Mouse (Mus musculus): ENCODE measurements at regions not wholly inside any gene's neighbourhood (a gene's known extent, or its start where the extent isn't known, plus 50 kb on each side); places are given as distances from the start of the nearest gene placed in this dataset.

GRCm38 (mm10) chr13:40652916-40653315 is 85.3 kb downstream of the Tfap2a start:
- DNase-seq: no peak

GRCm38 (mm10) chr13:40651056-40651455 is 87.1 kb downstream of the Tfap2a start:
- DNase-seq: peak; percentile 87 to 91

GRCm38 (mm10) chr13:40650036-40650709 is 88.0 kb downstream of the Tfap2a start:
- no peak for DNase-seq

DNA sequence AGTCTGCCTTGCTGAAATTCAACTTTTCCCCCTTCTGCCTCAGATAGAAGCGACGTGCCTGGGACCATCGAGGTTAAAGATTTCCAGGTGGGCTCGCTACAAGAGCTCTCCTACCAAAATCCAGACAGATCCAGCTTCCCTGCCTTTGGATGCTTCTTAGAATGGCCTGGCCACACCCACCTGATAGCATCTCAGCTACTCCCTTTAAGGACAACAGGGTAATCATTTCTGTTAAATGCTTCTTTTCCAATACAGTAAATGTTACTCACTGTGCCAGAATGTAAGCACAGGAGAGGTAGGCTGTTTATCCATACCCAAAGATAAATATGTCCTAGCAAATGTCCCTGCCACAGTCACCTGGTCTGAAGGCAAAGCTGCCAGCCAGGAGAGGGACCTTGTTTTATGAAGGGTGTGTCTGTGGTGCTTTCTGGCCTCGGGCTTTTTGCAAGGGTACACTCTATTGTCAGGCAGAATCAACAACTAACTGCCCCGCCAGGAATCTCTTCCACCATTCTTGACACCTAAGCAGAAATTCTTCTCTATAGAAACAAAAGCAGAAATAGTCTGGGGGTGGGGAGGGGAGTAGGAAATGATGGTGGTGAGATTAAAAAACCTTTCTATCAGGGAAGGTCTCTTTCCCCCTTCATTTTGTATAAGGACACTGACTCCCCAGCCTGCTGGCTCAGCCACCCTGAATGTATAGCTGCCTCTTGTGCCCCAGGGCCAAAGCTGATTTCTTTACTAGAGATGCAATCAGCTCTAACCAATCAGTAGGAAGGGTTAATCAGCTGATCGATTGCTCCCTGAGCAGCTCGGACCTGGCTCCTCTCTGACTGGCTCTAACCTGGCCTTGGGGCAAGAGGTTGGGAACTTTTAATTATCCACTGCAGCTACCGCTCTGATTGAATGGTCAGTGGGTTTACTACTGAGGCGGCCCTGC is 88.8 kb downstream of the Tfap2a start:
- no peak for DNase-seq

DNA sequence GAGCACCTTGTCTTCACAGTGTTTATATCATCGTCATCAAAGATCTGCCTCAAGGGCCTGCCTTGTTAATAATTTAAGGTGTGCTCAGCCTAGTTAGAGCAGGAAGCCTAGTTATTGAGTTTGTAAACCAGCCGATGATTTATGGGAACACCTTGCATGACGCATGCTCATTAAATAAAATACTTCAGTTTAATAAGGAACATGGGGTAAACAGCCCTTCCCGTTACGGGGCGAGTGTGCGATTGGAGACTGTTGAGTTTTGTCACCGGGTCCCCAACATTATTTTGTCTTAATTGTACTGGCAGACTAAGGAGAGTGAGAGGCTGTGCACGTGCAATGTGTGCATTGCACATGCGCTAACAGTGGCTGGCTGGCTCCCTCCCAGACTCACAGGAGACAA is 92.0 kb downstream of the Tfap2a start:
- no peak for DNase-seq

DNA sequence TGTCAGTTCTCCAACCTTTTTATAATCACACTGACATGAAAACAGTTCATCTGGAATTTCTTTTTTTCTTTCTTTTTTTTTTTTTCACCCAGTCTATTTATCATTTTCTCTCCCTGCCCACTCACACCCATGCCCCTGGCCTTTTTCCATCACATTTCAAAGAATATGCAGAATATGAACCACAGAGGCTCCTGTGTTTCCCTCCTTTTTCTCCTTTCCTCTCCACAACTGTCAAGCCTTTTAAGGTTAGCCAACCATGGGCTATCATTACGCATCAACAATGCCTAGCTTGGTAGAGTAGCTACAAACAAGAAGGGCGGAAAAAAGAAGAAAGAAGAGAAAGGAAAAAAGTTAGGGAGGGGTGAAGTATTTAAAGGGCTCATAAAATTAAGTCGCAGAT is 92.5 kb downstream of the Tfap2a start:
- no peak for DNase-seq

DNA sequence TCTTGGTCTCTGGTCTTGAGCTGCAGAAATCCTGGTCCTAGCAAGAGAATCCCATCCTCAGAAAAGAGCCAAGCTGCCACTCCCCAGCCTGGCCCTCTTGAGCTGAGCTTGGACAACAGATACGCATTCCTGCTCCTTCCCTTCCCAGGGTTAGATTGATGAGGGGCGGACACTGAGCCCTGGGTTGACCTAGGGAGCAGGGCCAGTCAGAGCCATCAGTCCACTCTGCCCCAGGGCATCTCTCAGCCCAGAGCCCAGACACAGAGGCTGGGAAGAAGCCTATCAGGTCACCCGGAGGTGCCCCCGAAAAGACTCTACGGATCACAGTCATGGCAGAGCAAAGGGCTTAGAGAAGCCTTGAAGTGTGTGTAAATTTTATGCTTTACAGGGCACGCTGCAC is 95.2 kb downstream of the Tfap2a start:
- DNase-seq: no peak

- DNase-seq: no peak
Observed at GRCm38 (mm10) chr13:40637269-40637668, 100.9 kb downstream of the Tfap2a start.

DNA sequence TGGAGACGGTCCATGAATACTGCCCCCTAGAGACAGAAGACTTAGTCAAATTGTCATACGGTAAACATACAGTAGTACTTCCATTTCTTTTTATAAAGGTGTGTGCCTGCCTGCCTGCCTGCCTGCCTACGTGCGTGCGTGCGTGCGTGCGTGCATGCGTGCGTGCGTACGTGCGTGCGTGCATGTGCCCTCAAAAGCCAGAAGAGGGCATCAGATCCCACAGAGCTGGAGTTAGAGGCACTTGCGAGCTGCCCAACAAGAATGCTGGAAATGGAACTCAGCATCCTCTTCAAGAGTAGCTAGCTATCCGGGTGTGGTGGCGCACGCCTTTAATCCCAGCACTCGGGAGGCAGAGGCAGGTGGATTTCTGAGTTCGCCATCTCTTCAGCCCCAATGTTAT is 120.3 kb downstream of the Tfap2a start:
- no peak for DNase-seq

DNA sequence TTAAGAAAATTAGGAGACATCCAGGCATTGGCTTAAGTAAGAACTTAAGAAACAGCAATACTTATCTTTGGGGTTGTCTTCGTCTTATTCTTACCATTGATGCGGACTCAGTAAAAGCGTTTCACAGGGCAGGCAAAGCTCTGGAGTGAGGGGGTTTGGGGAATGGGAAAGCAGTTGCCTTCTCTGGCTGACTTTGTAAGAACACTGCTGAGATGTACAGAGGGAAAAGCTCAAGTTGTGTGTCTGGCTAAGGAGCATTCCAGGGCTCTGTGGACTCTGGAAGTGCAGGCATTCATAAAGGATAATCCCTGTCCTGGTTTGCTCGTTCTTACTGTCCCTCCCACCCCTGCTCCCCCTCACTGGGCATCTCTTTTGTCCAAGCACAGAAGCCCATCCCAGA is 129.7 kb downstream of the Tfap2a start:
- DNase-seq: no peak

- peak; percentile 1 to 9 for DNase-seq
Observed at GRCm38 (mm10) chr13:40606405-40607271, 131.5 kb downstream of the Tfap2a start.

DNA sequence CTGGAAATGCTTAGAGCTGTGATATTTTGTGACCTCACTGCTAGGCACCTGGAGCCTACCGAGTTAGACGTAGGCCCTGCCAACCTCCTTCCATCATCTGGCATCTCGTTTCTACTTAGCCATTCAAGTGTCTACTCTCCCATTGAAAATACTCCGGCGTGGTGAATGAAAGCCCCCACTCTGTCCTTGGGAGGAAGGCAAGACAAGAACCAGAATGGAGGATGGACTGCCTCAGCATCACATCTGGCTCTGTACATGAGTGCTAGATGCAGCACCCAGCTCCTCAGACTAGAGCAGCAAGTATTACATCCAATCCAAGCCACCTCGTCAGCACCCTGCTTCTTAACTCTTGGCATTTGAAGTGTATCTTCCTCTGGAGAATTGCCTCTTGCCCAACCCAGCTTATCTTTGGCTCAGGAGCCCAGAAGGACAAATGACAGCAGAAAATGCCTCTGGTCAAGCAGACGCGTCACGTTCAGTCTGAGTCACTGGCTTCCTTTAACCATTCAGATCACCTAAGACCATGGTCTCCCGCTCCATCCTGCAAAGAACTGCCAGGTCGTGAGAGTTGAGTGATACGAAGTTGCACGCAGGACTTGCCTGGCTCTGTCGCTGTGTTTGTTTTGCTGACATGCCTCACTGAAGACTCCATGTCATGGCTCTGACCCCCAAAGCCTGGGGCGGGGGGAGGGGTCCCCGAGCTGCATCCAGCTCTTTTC is 132.3 kb downstream of the Tfap2a start:
- peak; percentile 21 to 55 for DNase-seq

DNA sequence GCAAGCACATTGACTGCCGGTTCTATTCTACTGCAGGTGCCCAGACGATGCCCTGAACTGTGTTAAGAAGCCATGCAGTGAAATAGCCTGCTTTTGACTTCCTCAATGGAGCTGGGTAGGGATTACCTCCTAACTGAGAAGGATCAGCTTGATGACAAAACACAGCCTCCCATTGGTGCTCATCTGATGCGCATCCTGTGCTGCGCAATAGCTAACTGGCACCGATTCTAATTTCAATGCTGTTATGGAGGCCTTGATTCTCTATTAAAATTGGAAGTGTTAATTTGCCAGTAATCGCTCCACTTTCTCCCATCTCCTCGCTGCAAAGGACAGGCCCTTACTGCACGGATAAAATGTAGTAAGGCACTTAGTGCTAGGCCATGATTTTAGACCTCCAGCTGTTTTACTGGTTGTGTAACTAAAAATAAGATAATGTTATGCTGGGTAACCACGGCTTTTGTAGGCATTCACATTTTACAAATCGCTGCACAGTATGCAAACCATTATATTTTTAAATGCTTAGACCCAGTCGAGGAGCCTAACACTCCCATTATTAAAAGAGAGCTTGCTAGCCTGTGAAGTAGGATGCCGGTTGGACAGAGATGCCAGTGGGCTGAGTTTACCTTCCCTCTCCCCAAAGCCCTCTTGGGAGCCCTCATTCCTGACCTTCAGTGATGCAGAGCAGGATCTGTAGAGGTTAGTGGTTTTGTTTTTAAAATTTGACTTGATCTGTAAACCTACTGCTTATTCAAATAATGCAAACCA is 163.0 kb downstream of the Tfap2a start:
- no peak for DNase-seq

DNA sequence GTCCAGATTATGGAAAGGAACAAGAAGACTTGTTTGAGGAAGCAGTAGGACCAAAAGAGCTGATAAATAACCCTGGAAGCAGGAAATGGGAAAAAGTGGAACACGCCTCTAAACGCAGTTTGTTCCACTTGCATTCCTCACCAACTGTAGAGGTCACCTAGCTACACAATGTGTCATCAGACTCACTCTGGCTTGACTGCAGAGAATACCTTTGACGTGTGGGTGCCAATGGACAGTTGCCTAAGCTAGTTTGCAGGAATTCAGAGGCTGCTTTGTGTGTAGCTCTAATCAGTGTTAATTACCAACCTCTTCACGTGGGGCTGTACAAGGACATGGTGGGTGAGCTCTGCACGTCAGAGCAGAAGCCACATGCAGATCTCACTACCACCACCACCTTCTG is 168.7 kb downstream of the Tfap2a start:
- no peak for DNase-seq

DNA sequence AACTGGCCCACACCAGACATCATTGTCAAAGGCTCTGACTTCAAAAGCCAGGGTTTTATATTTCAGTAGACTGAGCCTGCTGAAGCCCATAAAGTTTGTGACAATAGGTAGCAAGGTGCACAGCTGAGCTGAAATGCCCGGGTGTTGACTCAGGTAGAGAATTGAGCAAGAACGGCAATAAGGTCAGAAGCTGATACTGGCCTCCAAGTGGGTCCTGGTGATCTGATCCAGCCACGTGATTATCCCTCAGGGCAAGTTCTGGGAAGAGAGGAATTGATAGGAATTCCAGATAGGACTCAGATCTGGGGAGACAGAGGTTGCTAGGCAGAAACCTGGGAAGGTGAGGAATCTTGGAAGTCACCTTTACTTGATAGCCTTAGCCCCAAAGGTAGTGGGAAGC is 170.4 kb downstream of the Tfap2a start:
- no peak for DNase-seq

GRCm38 (mm10) chr13:40564351-40564750 is 173.8 kb downstream of the Tfap2a start:
- no peak for DNase-seq

GRCm38 (mm10) chr13:40554368-40554767 is 183.8 kb downstream of the Tfap2a start:
- DNase-seq: no peak

DNA sequence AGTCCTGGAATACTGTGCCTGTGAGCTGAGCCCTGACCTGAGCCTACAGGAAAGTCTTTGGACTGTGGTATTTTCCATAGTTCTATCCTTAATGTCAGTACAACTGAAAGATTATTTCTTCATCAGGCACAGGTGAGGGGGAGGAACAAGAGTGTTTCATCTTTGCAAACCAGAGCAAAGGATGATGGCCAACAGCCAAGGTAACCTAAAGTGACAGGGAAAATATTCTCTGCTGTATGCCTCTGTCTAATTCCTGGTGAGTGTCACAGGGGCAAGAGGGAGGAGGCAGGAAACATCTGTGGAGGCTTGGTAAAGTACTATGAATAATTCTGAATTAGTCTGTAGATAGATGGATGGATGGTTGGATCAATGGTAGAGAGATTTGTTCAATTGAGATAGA is 164.3 kb upstream of the Ofcc1 start:
- no peak for DNase-seq

GRCm38 (mm10) chr13:40523115-40523514 is 161.9 kb upstream of the Ofcc1 start:
- DNase-seq: no peak

GRCm38 (mm10) chr13:40518180-40518579 is 156.9 kb upstream of the Ofcc1 start:
- DNase-seq: no peak

DNA sequence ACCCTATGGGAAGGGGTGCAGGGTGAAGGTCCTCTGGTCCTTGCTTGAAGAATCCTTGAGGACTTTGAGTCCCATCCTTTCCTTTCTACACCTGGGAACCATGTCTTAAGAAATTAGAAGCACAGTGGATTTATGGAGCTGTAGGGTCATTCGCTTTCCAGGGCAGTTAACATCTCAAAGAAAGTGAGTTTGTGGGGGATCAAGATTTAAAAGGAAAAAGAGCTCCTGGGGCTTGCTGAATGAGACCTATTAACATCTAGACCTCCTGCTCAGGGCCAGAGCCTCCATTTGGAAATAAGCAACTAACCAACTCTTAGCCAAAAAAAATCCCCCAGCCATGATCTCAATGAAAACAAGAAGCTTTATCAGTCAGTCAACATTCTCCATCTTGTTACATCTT is 148.0 kb upstream of the Ofcc1 start:
- no peak for DNase-seq
